12 mouse cellular contexts compared by ENCODE assay signal in the genomic region with DNA sequence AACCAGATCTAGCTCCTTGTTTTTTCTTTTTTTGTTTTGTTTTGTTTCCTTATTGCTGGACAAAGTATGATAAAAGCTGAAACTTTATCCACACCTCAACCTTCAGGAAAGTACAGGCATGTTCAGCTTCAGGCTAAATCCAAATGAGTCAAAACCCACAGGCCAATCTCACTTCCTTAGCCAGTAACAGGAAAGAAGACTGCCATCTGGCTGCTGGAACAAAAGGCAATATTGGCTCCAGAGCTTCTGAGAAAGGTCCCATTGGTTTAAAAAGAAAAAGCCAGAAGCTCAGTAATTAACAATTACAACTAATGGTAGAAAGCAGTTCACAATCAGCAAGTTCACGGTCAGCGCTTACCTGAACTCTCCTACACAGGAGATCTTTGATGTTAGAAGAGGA.
"Had no signal": no experiment of that assay in that cellular context is flagged by ENCODE, and none has a peak within 500 bp of the region (broad histone marks: within the 10 kb centered on the region; RNA-seq: fewer than 3 reads in every experiment).

No protein-coding gene starts in this region.

- H3K4me2 ChIP-seq: limb, embryonic 13.5 days; midbrain, embryonic 12.5 days; neural tube, embryonic 15.5 days had no signal

- H3K36me3 ChIP-seq: limb, embryonic 13.5 days; midbrain, embryonic 12.5 days; neural tube, embryonic 15.5 days had no signal

- H3K9ac ChIP-seq: limb, embryonic 13.5 days; liver, embryonic 14.5 days; midbrain, embryonic 12.5 days; neural tube, embryonic 15.5 days had no signal

- H3K27ac ChIP-seq: limb, embryonic 13.5 days; liver, embryonic 14.5 days; midbrain, embryonic 12.5 days; neural tube, embryonic 15.5 days had no signal

- H3K27me3 ChIP-seq: limb, embryonic 13.5 days; neural tube, embryonic 15.5 days had no signal

- H3K4me3 ChIP-seq: limb, embryonic 13.5 days; midbrain, embryonic 12.5 days; myocyte; neural tube, embryonic 15.5 days had no signal

- DNase-seq: kidney, postnatal 14 days; layer of hippocampus, postnatal 36 days; lung, adult 18-20 months; right cerebral cortex, adult 18-20 months; right cerebral cortex, postnatal 25 days; thymus, adult 18-20 months; thymus, postnatal 14 days had no signal

- H3K9me3 ChIP-seq: limb, embryonic 13.5 days; midbrain, embryonic 12.5 days; neural tube, embryonic 15.5 days had no signal
